Mouse (Mus musculus): ENCODE results near the gene Herpud2. TPM values are rescaled to one million over a fixed set of nuclear protein-coding genes. Genes with fewer than 3 reads are reported as not detected.
A peak's percentile ranks its signal among the peaks of the same experiment; 100 is the strongest.
"Not testable (repeated sequence)": the region's sequence is repeated elsewhere in the genome, so short reads cannot be mapped to it uniquely, and the experiment has no call there.

Gene Herpud2
- polyA plus RNA-seq, 1 experiment from 2014 or later, result 36.7 TPM

DNA sequence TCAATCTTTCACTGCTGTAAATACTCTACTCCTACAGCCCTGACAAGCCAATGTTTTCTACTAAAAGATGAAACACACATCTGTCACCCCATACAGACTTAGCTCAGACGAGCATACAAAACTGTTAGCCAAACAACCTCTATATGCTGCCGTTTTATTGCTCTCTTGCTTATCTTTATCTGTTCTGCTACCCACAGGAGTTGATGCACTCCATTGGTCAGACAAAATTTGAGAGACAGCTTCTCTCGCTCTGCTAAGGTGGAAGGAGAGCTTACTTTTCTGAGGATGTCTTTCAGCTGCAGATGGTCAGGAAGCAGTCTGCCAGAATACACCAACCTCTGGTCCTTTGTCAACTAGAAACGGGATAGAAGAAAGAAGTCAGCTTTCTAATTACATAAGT, 18.7 kb downstream of the Herpud2 start:
- Histone ChIP-seq H3K4me3 (replicated peaks; ENCODE audit: low read length) (no peak overlapping the region), H3K4me2 (replicated peaks) (no peak overlapping the region), H3K36me3 (replicated peaks; ENCODE audit: control insufficient read depth, insufficient read depth) (peaks cover 12% of the 10 kb centered on the region; the same call in 1 of the 2 replicates), H3K27me3 (ENCODE audit: control insufficient read depth, insufficient read depth, low read length) (no peaks in the 10 kb centered on the region), H3K4me1 (replicated peaks; ENCODE audit: control insufficient read depth, insufficient read depth, low read length) (no peaks in the 10 kb centered on the region), H3K9ac (no peak overlapping the region), H3K27ac (no peak overlapping the region), H3K9me3 (ENCODE audit: control insufficient read depth, low read length) (no peaks in the 10 kb centered on the region)
- DNase-seq (ENCODE audit: low spot score), result no peak
- ATAC-seq (ENCODE audit: low FRiP score), result no peak
- 81% methylated on average over 4 of the region's 4 CpGs for WGBS

DNA sequence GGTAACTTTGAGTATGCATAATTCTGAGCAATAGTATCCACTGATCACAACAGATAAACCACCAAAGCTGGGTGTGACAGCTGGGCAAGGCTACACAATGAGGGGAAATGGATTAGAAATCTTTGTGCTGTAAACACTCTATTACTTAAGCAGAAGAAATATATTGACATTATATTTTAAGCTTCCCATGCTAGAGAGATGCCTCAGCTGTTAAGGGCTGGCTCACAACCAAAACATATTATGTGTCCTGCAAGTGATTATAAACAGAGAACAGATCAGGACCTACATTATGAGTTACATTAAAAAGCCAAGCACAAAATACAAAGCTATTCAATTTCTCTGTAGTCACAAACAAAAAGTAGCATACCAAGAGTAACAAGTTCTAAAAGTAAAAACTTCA, 19.4 kb downstream of the Herpud2 start:
- no peak overlapping the region for H3K9ac ChIP-seq
- DNase-seq (ENCODE audit: low spot score), result no peak
- no peaks in the 10 kb centered on the region for H3K4me1 ChIP-seq (replicated peaks; ENCODE audit: control insufficient read depth, insufficient read depth, low read length)
- H3K4me2 ChIP-seq (replicated peaks), result no peak overlapping the region
- H3K4me3 ChIP-seq (replicated peaks; ENCODE audit: low read length), result no peak overlapping the region
- no peak overlapping the region for H3K27ac ChIP-seq
- peaks cover 12% of the 10 kb centered on the region; the same call in 1 of the 2 replicates for H3K36me3 ChIP-seq (replicated peaks; ENCODE audit: control insufficient read depth, insufficient read depth)
- H3K9me3 ChIP-seq (ENCODE audit: control insufficient read depth, low read length), result no peaks in the 10 kb centered on the region
- ATAC-seq (ENCODE audit: low FRiP score), result no peak
- H3K27me3 ChIP-seq (ENCODE audit: control insufficient read depth, insufficient read depth, low read length), result no peaks in the 10 kb centered on the region

DNA sequence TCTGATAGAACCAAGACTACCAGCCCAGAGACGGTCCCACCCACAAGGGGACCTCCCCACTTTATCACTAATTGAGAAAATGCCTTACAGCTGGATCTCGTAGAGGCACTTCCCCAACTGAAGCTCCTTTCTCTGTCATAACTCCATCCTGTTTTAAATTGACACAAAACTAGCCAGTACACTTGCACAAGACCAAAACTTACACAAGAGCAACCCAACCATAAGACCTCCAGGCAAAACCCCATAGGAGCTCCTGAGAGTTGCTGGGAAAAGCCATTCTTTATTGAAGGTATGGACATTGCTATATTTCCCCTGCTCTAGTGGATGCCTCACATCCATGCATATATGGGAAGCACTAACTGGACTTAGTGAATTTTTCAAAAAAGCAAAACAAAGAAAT, 27.6 kb downstream of the Herpud2 start:
- peaks cover 47% of the 10 kb centered on the region for H3K36me3 ChIP-seq (replicated peaks; ENCODE audit: control insufficient read depth, insufficient read depth)
- no peak for DNase-seq (ENCODE audit: low spot score)
- no peaks in the 10 kb centered on the region for H3K27me3 ChIP-seq (ENCODE audit: control insufficient read depth, insufficient read depth, low read length)
- H3K27ac ChIP-seq, result no peak overlapping the region
- H3K9ac ChIP-seq, result no peak overlapping the region
- no peaks in the 10 kb centered on the region for H3K9me3 ChIP-seq (ENCODE audit: control insufficient read depth, low read length)
- no peak overlapping the region for H3K4me2 ChIP-seq (replicated peaks)
- no peak overlapping the region for H3K4me3 ChIP-seq (replicated peaks; ENCODE audit: low read length)
- WGBS, result 92% methylated on average over 2 of the region's 2 CpGs
- ATAC-seq (ENCODE audit: low FRiP score), result no peak
- no peaks in the 10 kb centered on the region for H3K4me1 ChIP-seq (replicated peaks; ENCODE audit: control insufficient read depth, insufficient read depth, low read length)

DNA sequence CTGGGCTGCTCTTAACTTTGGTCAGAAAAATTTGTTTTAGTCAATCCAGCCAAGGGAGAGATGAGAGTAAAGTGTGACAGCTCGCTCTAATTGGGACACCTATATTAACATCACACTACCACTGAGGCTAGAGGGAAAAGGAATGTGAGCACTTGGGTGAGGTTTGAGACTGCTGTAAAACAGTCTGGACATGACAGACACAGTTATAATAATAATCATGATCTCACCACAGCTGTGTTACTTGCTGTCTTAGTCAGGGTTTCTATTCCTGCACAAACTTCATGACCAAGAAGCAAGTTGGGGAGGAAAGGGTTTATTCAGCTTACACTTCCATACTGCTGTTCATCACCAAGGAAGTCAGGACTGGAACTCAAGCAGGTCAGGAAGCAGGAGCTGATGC, 28.0 kb downstream of the Herpud2 start:
- H3K4me1 ChIP-seq (replicated peaks; ENCODE audit: control insufficient read depth, insufficient read depth, low read length); DNase-seq (ENCODE audit: low spot score): not testable (repeated sequence)

DNA sequence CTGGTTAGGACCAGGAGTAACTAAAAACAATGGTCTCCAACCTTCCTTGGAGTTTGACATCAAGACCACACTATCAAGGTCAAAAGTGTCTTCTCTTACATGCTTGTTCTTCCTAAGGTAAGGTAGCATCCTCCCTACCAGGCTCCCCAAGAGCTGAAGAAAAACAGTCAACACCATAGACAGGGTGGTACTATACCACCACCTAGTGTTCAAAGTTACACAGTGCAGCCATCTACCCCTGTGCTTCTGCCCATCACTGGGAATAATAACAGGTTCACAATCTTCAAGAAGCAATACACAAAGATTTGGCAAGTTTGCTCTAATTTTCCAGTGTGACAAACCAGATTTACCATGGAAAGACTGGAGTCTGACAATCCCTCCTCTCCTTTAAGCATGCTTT, 47.0 kb downstream of the Herpud2 start:
- H3K27ac ChIP-seq, result no peak overlapping the region
- no peaks in the 10 kb centered on the region for H3K27me3 ChIP-seq (ENCODE audit: control insufficient read depth, insufficient read depth, low read length)
- peak; percentile 64 for DNase-seq (ENCODE audit: low spot score)
- ATAC-seq (ENCODE audit: low FRiP score), result no peak
- H3K4me3 ChIP-seq (replicated peaks; ENCODE audit: low read length), result no peak overlapping the region
- H3K4me2 ChIP-seq (replicated peaks), result no peak overlapping the region
- no peak overlapping the region for H3K9ac ChIP-seq
- peaks cover 41% of the 10 kb centered on the region for H3K36me3 ChIP-seq (replicated peaks; ENCODE audit: control insufficient read depth, insufficient read depth)
- no peaks in the 10 kb centered on the region for H3K4me1 ChIP-seq (replicated peaks; ENCODE audit: control insufficient read depth, insufficient read depth, low read length)
- peaks cover 12% of the 10 kb centered on the region; the same call in 1 of the 2 replicates for H3K9me3 ChIP-seq (ENCODE audit: control insufficient read depth, low read length)

More for the DNA sequence above, 28.0 kb downstream of the Herpud2 start:
- not testable (repeated sequence) for ATAC-seq (ENCODE audit: low FRiP score); H3K9me3 ChIP-seq (ENCODE audit: control insufficient read depth, low read length); H3K9ac ChIP-seq; H3K4me2 ChIP-seq (replicated peaks); H3K27ac ChIP-seq; H3K27me3 ChIP-seq (ENCODE audit: control insufficient read depth, insufficient read depth, low read length); H3K4me3 ChIP-seq (replicated peaks; ENCODE audit: low read length)
- WGBS, result 100% methylated on average over 1 of the region's 1 CpGs
- peaks cover 49% of the 10 kb centered on the region for H3K36me3 ChIP-seq (replicated peaks; ENCODE audit: control insufficient read depth, insufficient read depth)

DNA sequence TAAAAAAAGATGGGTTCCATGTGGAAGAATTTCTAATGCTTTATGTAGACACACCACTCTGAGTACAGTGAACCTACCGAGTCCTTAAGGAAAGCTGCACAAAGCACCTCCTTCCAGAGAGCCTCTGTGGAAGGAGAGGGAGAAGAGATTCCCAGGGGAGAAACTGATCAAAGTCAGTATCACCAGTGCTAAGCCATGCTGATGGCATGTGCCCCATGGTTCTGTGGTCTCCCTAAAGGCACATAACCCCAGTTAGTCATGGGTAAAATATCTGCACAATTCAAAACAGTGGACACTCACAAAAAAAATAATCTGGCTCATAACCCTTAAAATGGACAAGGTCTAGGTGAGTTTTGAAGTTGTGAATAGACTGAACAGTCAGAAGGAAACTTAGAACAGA, 48.7 kb downstream of the Herpud2 start:
- Histone ChIP-seq H3K27me3 (ENCODE audit: control insufficient read depth, insufficient read depth, low read length) (no peaks in the 10 kb centered on the region), H3K27ac (no peak overlapping the region)
- WGBS, result 100% methylated on average over 1 of the region's 1 CpGs

DNA sequence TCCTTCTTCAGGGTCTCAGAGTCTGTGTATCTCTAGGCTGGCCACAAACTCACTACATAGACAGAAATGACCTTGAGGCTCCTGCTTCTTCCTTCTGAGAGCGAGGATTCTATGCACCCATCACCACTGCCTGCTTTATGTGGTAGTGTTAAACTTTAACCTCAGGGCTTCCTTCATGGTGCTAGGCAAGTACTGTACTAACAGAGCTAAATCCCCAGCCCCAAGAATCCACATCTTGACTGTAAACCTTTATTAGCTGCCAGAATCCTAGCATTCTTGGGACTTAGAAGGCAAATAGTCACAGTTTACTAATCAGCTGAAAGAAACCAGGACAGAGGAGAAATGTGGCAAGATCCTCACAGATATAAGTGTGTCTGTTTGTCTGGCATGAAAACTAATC, 60.8 kb downstream of the Herpud2 start:
- Histone ChIP-seq H3K9ac (no peak overlapping the region), H3K9me3 (ENCODE audit: control insufficient read depth, low read length) (no peaks in the 10 kb centered on the region), H3K27ac (no peak overlapping the region), H3K27me3 (ENCODE audit: control insufficient read depth, insufficient read depth, low read length) (no peaks in the 10 kb centered on the region), H3K36me3 (replicated peaks; ENCODE audit: control insufficient read depth, insufficient read depth) (no peaks in the 10 kb centered on the region), H3K4me3 (replicated peaks; ENCODE audit: low read length) (no peak overlapping the region), H3K4me1 (replicated peaks; ENCODE audit: control insufficient read depth, insufficient read depth, low read length) (no peaks in the 10 kb centered on the region), H3K4me2 (replicated peaks) (no peak overlapping the region)
- DNase-seq (ENCODE audit: low spot score) (no peak), ATAC-seq (ENCODE audit: low FRiP score) (no peak)
- 82% methylated on average over 1 of the region's 1 CpGs for WGBS

More for the DNA sequence above, 48.7 kb downstream of the Herpud2 start:
- Histone ChIP-seq H3K4me2 (replicated peaks) (no peak overlapping the region), H3K4me3 (replicated peaks; ENCODE audit: low read length) (no peak overlapping the region), H3K4me1 (replicated peaks; ENCODE audit: control insufficient read depth, insufficient read depth, low read length) (no peaks in the 10 kb centered on the region), H3K9me3 (ENCODE audit: control insufficient read depth, low read length) (peaks cover 12% of the 10 kb centered on the region; the same call in 1 of the 2 replicates), H3K9ac (no peak overlapping the region), H3K36me3 (replicated peaks; ENCODE audit: control insufficient read depth, insufficient read depth) (peaks cover 28% of the 10 kb centered on the region)
- no peak for ATAC-seq (ENCODE audit: low FRiP score)
- DNase-seq (ENCODE audit: low spot score), result no peak

DNA sequence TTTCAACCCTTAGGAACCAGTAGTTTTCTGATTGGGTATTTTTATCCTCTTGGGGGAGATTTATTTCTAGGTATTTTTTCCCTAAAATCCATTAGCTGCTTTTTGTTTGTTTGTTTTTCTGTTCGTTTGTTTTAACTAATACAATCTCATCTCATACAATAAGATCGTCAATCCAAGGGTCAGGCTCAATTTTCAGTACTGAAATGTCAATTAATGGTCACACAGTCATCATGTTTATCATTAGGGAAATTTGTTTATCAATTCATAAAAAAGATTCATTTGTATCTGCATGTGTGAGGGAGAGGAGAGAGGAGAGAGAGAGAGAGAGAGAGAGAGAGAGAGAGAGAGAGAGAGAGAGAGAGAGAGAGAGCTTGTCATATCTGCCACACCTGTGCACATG, 62.5 kb downstream of the Herpud2 start, which contains the start of gene Gm10181:
Gm10181 (plus strand) TSS at position 301 of the 400 bp plus-strand sequence.
- no peak within 1 kb of the TSS for H3K4me3 ChIP-seq (replicated peaks; ENCODE audit: low read length)
- no peak within 1 kb of the TSS for H3K9ac ChIP-seq
- H3K36me3 ChIP-seq (replicated peaks; ENCODE audit: control insufficient read depth, insufficient read depth), result no peaks in the 10 kb centered on the region
- no peaks in the 10 kb centered on the region for H3K4me1 ChIP-seq (replicated peaks; ENCODE audit: control insufficient read depth, insufficient read depth, low read length)
- DNase-seq (ENCODE audit: low spot score), result no peak
- H3K27me3 ChIP-seq (ENCODE audit: control insufficient read depth, insufficient read depth, low read length), result no peaks in the 10 kb centered on the region
- no peaks in the 10 kb centered on the region for H3K9me3 ChIP-seq (ENCODE audit: control insufficient read depth, low read length)
- WGBS, result 84% methylated on average over 2 of the region's 2 CpGs
- no peak within 1 kb of the TSS for H3K4me2 ChIP-seq (replicated peaks)
- H3K27ac ChIP-seq, result no peak within 1 kb of the TSS
- no peak for ATAC-seq (ENCODE audit: low FRiP score)

DNA sequence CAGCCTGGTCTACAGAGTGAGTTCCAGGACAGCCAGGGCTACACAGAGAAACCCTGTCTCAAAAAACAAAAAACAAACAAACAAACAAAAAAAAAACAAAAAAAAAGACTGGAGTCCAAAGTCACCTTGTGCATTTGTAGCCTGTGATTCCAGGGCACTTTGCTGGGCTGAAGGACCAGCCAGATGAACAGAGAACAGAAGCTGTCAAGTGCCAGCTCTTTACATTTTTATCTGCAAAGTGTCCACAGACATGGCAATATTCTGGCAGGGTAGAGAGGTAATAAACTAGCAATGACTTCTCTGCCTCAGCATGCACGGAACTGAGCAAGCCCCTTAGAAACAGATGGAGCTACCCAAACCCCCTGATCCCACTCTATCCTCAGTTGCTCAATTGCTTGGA, 75.1 kb downstream of the Herpud2 start:
- WGBS, result 88% methylated on average over 1 of the region's 1 CpGs
- DNase-seq (ENCODE audit: low spot score), result no peak
- H3K27me3 ChIP-seq (ENCODE audit: control insufficient read depth, insufficient read depth, low read length), result no peaks in the 10 kb centered on the region
- H3K4me2 ChIP-seq (replicated peaks), result no peak overlapping the region
- no peak for ATAC-seq (ENCODE audit: low FRiP score)
- H3K9me3 ChIP-seq (ENCODE audit: control insufficient read depth, low read length), result no peaks in the 10 kb centered on the region
- H3K4me1 ChIP-seq (replicated peaks; ENCODE audit: control insufficient read depth, insufficient read depth, low read length), result no peaks in the 10 kb centered on the region
- no peak overlapping the region for H3K27ac ChIP-seq
- no peaks in the 10 kb centered on the region for H3K36me3 ChIP-seq (replicated peaks; ENCODE audit: control insufficient read depth, insufficient read depth)
- H3K4me3 ChIP-seq (replicated peaks; ENCODE audit: low read length), result no peak overlapping the region
- no peak overlapping the region for H3K9ac ChIP-seq

DNA sequence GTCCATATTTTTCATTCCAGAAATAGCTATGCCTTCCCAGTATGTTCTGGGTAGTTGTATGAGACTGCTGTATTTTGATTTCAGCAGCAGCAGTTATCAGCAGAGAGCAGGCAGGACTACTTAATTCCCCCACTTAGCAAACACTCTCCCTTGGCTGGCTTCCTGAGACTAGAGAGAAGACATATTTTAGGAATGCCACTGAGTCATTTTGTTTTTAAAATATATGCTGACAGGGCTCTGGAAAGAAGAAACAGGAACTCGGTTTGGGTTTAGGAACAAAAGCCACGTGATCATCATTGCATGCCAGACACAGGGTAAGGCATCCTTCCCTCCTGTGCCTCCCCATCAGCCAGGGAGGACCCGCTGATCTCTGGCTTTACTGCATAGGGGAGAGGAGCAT, 75.6 kb downstream of the Herpud2 start:
- Histone ChIP-seq H3K4me3 (replicated peaks; ENCODE audit: low read length) (no peak overlapping the region), H3K27me3 (ENCODE audit: control insufficient read depth, insufficient read depth, low read length) (no peaks in the 10 kb centered on the region), H3K4me2 (replicated peaks) (no peak overlapping the region), H3K9me3 (ENCODE audit: control insufficient read depth, low read length) (no peaks in the 10 kb centered on the region), H3K36me3 (replicated peaks; ENCODE audit: control insufficient read depth, insufficient read depth) (no peaks in the 10 kb centered on the region), H3K4me1 (replicated peaks; ENCODE audit: control insufficient read depth, insufficient read depth, low read length) (no peaks in the 10 kb centered on the region), H3K9ac (no peak overlapping the region), H3K27ac (no peak overlapping the region)
- 71% methylated on average over 3 of the region's 3 CpGs for WGBS
- DNase-seq (ENCODE audit: low spot score) (no peak), ATAC-seq (ENCODE audit: low FRiP score) (no peak)
